Mouse (Mus musculus): ENCODE results near the gene Slc7a5. TPM values are rescaled to one million over a fixed set of nuclear protein-coding genes. Genes with fewer than 3 reads are reported as not detected.

Gene Slc7a5
- polyA plus RNA-seq, 1 experiment from 2014 or later = 17.9 TPM

Other genes with a start within 250 kb of the Slc7a5 start
- gene Jph3, start 178.1 kb downstream of the Slc7a5 start, polyA plus RNA-seq (2015; fragmentation: Nextera tagmentation; extraction: Ambion mirVana) = 4.5 and 5.1 TPM in 2 replicates
- 33.6 and 41.1 TPM in 2 replicates for gene Klhdc4, start 78.1 kb downstream of the Slc7a5 start, polyA plus RNA-seq (2015; fragmentation: Nextera tagmentation; extraction: Ambion mirVana)
- gene Car5a, start 37.2 kb upstream of the Slc7a5 start, polyA plus RNA-seq (2015; fragmentation: Nextera tagmentation; extraction: Ambion mirVana) = 0.21 and 0.33 TPM in 2 replicates
- 32.4 and 34.1 TPM in 2 replicates for gene Banp, start 42.1 kb upstream of the Slc7a5 start, polyA plus RNA-seq (2015; fragmentation: Nextera tagmentation; extraction: Ambion mirVana)

All from intestine, embryonic 15.5 days (tissue).